Mouse (Mus musculus) liver, postnatal 0 days (tissue): ENCODE measurements around the gene Osbpl11. TPM values are rescaled to one million over a fixed set of nuclear protein-coding genes. Genes with fewer than 3 reads are reported as not detected.
A peak's percentile ranks its signal among the peaks of the same experiment; 100 is the strongest.
"Not testable (repeated sequence)": the region's sequence is repeated elsewhere in the genome, so short reads cannot be mapped to it uniquely, and the experiment has no call there.

Source experiments
- ATAC-seq: fragments of 200-750 bp; cut with Nextera tagmentation; 2 replicates; pipeline ENCODE4 v1.8.0; 2017; ENCODE audit warnings: mild to moderate bottlenecking, moderate library complexity
- DNase-seq: peaks from one replicate; pipeline ENCODE4 v3.0.0-alpha.2; 2016
- H3K27ac ChIP-seq: fragments of 300-500 bp; sonication (generic); 2 replicates; pipeline ENCODE4 v1.5.1; 2014; ENCODE audit warnings: antibody characterized with exemption, moderate library complexity, mild to moderate bottlenecking, low read depth
- H3K27me3 ChIP-seq: fragments of 300-500 bp; sonication (generic); 2 replicates; pipeline ENCODE4 v1.6.1; 2014; ENCODE audit warnings: low read length, control low read depth, mixed read lengths; ENCODE audit not compliant: insufficient read depth
- H3K36me3 ChIP-seq: fragments of 300-500 bp; sonication (generic); replicated peaks from 2 replicates; pipeline ENCODE4 v1.6.1; 2014; ENCODE audit warnings: mild to moderate bottlenecking, control low read depth, low read length, moderate library complexity, mixed read lengths; ENCODE audit not compliant: insufficient read depth
- H3K4me1 ChIP-seq: fragments of 300-500 bp; sonication (generic); 2 replicates; pipeline ENCODE4 v1.6.1; 2014; ENCODE audit warnings: antibody characterized with exemption, mild to moderate bottlenecking, control low read depth; ENCODE audit not compliant: insufficient read depth
- H3K4me2 ChIP-seq: fragments of 300-500 bp; sonication (generic); 2 replicates; pipeline ENCODE4 v1.6.1; 2014; ENCODE audit warnings: low read depth, mild to moderate bottlenecking, low read length, moderate library complexity, mixed read lengths
- H3K4me3 ChIP-seq: fragments of 300-500 bp; sonication (generic); 2 replicates; pipeline ENCODE4 v1.5.1; 2014; ENCODE audit warnings: low read depth, low read length
- H3K9ac ChIP-seq: fragments of 300-500 bp; sonication (generic); replicated peaks from 2 replicates; pipeline ENCODE4 v1.6.1; 2014; ENCODE audit warnings: mild to moderate bottlenecking, moderate library complexity
- H3K9me3 ChIP-seq: fragments of 300-500 bp; sonication (generic); 2 replicates; pipeline ENCODE4 v1.6.1; 2016; ENCODE audit warnings: mild to moderate bottlenecking, control low read depth, low read length, mixed read lengths
- CTCF ChIP-seq: sonication (generic); IDR thresholded peaks from 2 replicates; pipeline ENCODE4 v1.5.1; 2016; ENCODE audit warnings: antibody characterized with exemption, low read depth
- EP300 ChIP-seq: IDR thresholded peaks from 2 replicates; pipeline ENCODE4 v1.6.1; 2016; ENCODE audit warnings: antibody characterized with exemption, low read depth, mild to moderate bottlenecking
- WGBS: fragments of 180-500 bp; shearing (Covaris S2); extraction: QIAGEN DNeasy Blood & Tissue Kit; methylation state at CpG from one replicate; pipeline ENCODE4 v1.1.7; 2014; ENCODE audit not compliant: insufficient replicate concordance; 5-methylcytosine and 5-hydroxymethylcytosine counted together
- polyA plus RNA-seq: library from polyadenylated mRNA; unstranded; fragments of >200 nt; fragmentation: Nextera tagmentation; extraction: Ambion mirVana; gene quantifications from 2 replicates; pipeline ENCODE4 v1.2.1, GENCODE M21; 2015

The Osbpl11 gene
- 6.2 and 6.3 TPM in 2 replicates for polyA plus RNA-seq

- H3K27me3 ChIP-seq: no peaks in the 10 kb centered on the region
- H3K27ac ChIP-seq: peak within 1 kb of the TSS; percentile 90
- ATAC-seq: peak; percentile 93
- peaks cover 12% of the 10 kb centered on the region for H3K4me1 ChIP-seq
- no peaks in the 10 kb centered on the region for H3K9me3 ChIP-seq
- TF ChIP-seq EP300 (no peak), CTCF (no peak)
- H3K9ac ChIP-seq: peak within 1 kb of the TSS; percentile 92
- peak within 1 kb of the TSS; percentile 84 for H3K4me3 ChIP-seq
- under 1% methylated on average over 25 of the region's 27 CpGs for WGBS
- peaks cover 3% of the 10 kb centered on the region; the same call in 1 of the 2 replicates for H3K36me3 ChIP-seq
- peak; percentile 96 for DNase-seq
- peak within 1 kb of the TSS; percentile 85 for H3K4me2 ChIP-seq
Measured at GRCm38 (mm10) chr16:33184901-33185260, at the start of gene Osbpl11. Gene Osbpl11, plus strand, starts transcription at chr16:33185071.

DNA sequence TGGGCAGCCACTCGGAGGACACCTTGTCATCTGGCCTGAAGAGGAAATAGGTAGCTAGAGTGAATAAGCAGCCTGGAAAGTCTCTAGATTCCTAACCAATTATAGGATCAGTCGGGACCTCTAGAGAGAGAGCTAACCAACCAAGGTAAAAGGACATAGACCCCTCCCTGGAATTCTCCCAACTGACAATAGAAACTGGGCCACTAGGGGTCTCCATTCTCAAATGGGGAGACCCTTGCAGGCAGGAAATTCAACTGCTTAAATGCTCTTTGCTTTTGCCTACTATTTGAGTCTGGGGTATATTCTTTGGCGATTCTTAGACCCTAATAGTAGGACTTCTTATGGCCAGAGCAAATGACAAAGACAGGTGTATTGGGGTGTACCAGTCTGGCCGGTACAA is 49.7 kb upstream of the Osbpl11 start:
- WGBS: 63% methylated on average over 4 of the region's 4 CpGs
- H3K4me1 ChIP-seq: no peaks in the 10 kb centered on the region; the same call in 1 of the 2 replicates
- ATAC-seq (no peak), DNase-seq (no peak)
- no peak overlapping the region for H3K4me3 ChIP-seq
- TF ChIP-seq CTCF (0 out of 2 replicates have a peak, but pooled peaks have one; percentile 17), EP300 (no peak)
- H3K36me3 ChIP-seq: no peaks in the 10 kb centered on the region
- H3K9me3 ChIP-seq: no peaks in the 10 kb centered on the region
- H3K27ac ChIP-seq: no peak overlapping the region
- H3K27me3 ChIP-seq: no peaks in the 10 kb centered on the region
- H3K9ac ChIP-seq: no peak overlapping the region
- H3K4me2 ChIP-seq: no peak overlapping the region

DNA sequence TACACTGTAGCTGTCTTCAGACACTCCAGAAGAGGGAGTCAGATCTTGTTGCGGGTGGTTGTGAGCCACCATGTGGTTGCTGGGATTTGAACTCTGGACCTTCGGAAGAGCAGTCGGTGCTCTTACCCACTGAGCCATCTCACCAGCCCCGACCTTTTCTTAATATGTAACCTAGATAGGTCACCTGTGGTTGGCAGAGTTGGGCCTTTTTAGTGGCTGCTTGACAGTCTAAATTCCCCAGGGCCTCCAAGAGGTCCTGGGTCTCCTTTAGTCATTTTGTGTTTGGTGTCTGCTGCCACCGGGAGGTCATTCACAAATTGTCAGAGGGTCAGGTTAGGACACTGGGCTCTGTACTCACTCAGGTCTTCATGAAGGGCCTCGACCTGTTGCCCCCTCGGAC is 45.8 kb upstream of the Osbpl11 start:
- H3K27ac ChIP-seq, H3K27me3 ChIP-seq, H3K4me1 ChIP-seq, H3K9me3 ChIP-seq, H3K9ac ChIP-seq, H3K4me3 ChIP-seq, ATAC-seq, H3K4me2 ChIP-seq, DNase-seq, H3K36me3 ChIP-seq: not testable (repeated sequence)
- WGBS: 63% methylated on average over 6 of the region's 7 CpGs

GRCm38 (mm10) chr16:33141758-33142280 is 43.1 kb upstream of the Osbpl11 start:
- Histone ChIP-seq H3K36me3 (no peaks in the 10 kb centered on the region), H3K27ac (no peak overlapping the region), H3K4me2 (no peak overlapping the region), H3K4me1 (no peaks in the 10 kb centered on the region), H3K4me3 (no peak overlapping the region), H3K9ac (no peak overlapping the region), H3K9me3 (no peaks in the 10 kb centered on the region), H3K27me3 (no peaks in the 10 kb centered on the region)
- DNase-seq (no peak), ATAC-seq (no peak)
- WGBS: 74% methylated on average over 3 of the region's 3 CpGs
- TF ChIP-seq CTCF (no peak), EP300 (no peak)

DNA sequence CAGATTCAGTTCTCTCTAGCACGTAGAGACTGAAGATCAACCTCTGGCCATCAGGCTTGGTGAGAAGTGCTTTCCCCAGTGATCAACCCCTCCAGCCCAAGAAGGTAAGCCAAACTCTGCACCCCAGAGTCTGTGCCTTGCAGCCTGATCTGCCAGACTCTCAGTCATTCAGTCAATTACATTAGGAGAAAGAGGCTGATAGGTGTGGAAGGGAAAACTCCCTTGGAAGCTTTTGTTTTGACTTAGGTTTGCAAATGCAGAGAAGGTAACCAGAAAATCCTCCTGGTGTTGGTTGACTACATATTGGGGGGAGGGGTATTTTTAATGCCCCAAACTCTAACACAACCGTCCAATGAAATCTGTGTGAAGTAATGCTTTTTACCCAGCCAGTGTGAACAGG is 41.4 kb upstream of the Osbpl11 start:
- DNase-seq (no peak), ATAC-seq (no peak)
- WGBS: 49% methylated on average over 2 of the region's 2 CpGs
- TF ChIP-seq EP300: no peak
- TF ChIP-seq CTCF: no peak
- no peaks in the 10 kb centered on the region for H3K36me3 ChIP-seq
- no peaks in the 10 kb centered on the region for H3K4me1 ChIP-seq
- no peak overlapping the region for H3K4me3 ChIP-seq
- no peaks in the 10 kb centered on the region for H3K27me3 ChIP-seq
- H3K9ac ChIP-seq: no peak overlapping the region
- H3K27ac ChIP-seq: no peak overlapping the region
- no peak overlapping the region for H3K4me2 ChIP-seq
- H3K9me3 ChIP-seq: no peaks in the 10 kb centered on the region

DNA sequence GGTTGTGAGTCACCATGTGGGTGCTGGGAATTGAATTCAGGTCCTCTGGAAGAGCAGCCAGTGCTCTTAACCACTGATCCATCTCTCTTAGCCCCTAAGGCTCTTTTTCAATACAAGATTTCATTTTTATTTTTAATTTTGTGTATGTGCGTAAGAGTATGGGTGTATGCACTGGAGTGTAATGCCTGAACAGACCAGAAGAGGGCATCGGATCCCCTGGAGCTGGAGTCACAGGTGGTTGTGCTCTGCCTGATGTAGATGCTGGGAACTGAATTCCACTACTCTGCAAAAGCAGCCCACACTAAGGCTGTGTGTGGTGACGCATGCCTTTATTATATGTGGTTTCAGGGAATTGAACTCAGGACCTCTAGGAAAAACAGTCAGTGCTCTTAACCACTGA is 38.7 kb upstream of the Osbpl11 start:
- no peak overlapping the region for H3K4me3 ChIP-seq
- ATAC-seq: no peak
- no peaks in the 10 kb centered on the region for H3K27me3 ChIP-seq
- no peaks in the 10 kb centered on the region for H3K9me3 ChIP-seq
- DNase-seq: no peak
- no peaks in the 10 kb centered on the region for H3K36me3 ChIP-seq
- H3K4me2 ChIP-seq: no peak overlapping the region
- H3K4me1 ChIP-seq: no peaks in the 10 kb centered on the region
- H3K9ac ChIP-seq: no peak overlapping the region
- WGBS: 91% methylated on average over 3 of the region's 3 CpGs
- TF ChIP-seq EP300: no peak
- no peak for TF ChIP-seq CTCF
- H3K27ac ChIP-seq: no peak overlapping the region

- ATAC-seq: no peak
- TF ChIP-seq EP300 (no peak), CTCF (no peak)
Measured at GRCm38 (mm10) chr16:33148135-33148534, 36.7 kb upstream of the Osbpl11 start.

DNA sequence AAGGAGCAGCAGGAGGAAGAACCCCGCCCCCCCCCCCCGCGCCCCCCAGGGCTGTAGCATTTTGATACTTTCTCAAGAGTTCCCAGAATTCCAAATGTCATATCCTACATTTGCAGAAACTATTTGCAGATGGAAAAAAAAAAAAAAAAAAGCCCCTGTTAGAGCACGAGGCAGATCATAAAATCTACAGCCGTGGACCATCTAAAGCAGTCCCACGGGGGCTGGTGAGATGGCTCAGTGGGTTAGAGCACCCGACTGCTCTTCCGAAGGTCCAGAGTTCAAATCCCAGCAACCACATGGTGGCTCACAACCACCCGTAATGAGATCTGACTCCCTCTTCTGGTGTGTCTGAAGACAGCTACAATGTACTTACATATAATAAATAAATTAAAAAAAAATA is 34.0 kb upstream of the Osbpl11 start:
- H3K27ac ChIP-seq, H3K36me3 ChIP-seq: not testable (repeated sequence)
- WGBS: 59% methylated on average over 9 of the region's 9 CpGs

More at GRCm38 (mm10) chr16:33148135-33148534, 36.7 kb upstream of the Osbpl11 start:
- WGBS: 78% methylated on average over 4 of the region's 4 CpGs
- H3K27ac ChIP-seq: no peak overlapping the region
- H3K4me1 ChIP-seq: peaks cover 5% of the 10 kb centered on the region; the same call in 1 of the 2 replicates
- no peaks in the 10 kb centered on the region for H3K27me3 ChIP-seq
- no peaks in the 10 kb centered on the region for H3K36me3 ChIP-seq
- H3K4me3 ChIP-seq: no peak overlapping the region
- no peak overlapping the region for H3K9ac ChIP-seq
- no peak for DNase-seq
- no peak overlapping the region for H3K4me2 ChIP-seq
- no peaks in the 10 kb centered on the region for H3K9me3 ChIP-seq

More for the DNA sequence above, 34.0 kb upstream of the Osbpl11 start:
- not testable (repeated sequence) for H3K4me3 ChIP-seq, H3K9ac ChIP-seq, ATAC-seq, H3K4me2 ChIP-seq, DNase-seq, H3K27me3 ChIP-seq, H3K4me1 ChIP-seq, H3K9me3 ChIP-seq
